Mouse (Mus musculus): ENCODE measurements around the gene Slc12a5. TPM values are rescaled to one million over a fixed set of nuclear protein-coding genes. Genes with fewer than 3 reads are reported as not detected.

The Slc12a5 gene
- total RNA-seq, 2 experiments from 2014 or later, result 0.90 to 1.1 TPM

DNA sequence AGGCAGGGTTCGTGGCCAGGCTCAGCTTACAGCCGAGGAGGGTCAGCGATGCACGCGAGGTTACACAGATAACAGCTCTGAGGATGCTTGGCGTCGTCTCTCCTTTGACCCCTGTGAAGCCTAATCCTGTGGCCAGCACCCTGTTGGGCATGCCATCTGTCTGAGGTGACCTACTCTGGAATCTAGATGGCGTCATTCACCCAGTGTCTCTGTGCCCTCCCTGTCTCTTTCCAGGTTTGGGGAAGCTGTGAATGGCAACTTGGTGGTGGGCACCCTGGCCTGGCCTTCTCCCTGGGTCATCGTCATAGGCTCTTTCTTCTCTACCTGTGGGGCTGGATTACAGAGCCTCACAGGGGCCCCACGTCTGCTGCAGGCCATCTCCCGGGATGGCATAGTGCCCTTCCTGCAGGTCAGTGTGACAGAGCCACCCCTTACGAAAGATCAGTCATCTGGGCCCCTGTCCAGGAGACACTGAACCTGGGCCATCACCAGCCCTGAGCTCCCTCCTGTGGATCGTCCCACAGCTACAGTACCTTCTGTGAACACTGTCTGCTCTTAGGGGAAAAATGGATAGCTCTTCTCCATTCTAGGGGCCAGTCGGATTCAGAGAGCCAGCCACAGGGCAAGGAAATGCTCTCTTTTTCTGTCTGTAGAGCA, 25.9 kb downstream of the Slc12a5 start:
- no peak for DNase-seq

DNA sequence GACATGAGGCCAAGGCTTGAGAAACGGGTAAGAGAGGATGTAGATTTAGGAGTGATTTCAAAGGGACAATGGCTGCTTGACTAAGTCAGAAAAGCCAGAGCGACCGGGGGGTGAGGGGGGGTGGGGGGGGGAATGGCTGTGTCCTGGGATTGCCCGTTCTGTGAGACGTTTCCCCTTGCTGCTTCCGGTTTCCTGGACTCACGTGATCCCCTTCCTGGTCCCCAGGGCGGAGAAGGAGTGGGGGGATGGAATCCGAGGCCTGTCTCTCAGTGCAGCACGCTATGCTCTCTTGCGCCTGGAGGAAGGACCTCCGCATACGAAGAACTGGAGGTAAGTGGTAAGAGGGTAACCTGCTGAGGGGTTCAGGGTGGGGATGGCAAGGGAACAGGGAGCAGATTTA, 28.2 kb downstream of the Slc12a5 start:
- no peak for DNase-seq

DNA sequence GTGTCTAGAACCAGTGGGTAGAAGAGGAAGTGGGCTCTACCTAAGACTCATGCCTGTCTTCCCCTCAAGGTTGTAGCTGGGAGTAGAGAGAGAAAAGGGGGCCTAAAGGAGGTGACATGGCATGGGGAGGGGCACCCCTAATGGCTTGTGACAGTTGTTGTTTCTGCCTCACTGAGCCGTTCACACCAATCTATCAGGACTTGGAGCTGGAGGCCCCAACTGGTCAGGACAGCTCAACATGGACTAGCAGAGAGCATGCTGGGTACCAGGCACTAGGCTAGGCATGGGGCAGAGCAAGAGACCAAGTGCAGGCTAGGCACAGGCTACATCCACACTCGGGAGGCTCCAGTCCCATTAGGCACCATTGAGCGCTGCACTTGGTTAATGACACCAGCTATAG, 30.5 kb downstream of the Slc12a5 start:
- no peak for DNase-seq

DNA sequence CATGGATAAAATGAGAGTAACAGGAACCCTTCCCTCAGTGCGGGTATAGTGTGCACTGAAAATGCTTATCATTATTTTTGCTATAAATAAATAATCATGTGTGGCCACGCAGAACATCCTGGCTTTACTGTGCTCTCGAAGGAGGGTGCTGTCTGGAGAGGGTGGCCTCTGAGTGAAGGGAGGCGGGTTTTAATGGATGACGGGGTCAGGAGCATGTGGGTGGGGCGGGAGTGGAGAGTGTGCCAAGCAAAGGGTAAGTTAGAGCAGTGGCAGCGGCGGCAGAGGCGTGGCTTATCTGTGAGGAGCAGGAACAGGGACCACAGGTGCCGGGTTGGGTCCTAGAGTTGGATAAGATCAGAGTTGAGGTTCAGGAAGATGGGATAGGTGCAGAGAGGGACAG, 31.2 kb downstream of the Slc12a5 start:
- DNase-seq, result no peak

DNA sequence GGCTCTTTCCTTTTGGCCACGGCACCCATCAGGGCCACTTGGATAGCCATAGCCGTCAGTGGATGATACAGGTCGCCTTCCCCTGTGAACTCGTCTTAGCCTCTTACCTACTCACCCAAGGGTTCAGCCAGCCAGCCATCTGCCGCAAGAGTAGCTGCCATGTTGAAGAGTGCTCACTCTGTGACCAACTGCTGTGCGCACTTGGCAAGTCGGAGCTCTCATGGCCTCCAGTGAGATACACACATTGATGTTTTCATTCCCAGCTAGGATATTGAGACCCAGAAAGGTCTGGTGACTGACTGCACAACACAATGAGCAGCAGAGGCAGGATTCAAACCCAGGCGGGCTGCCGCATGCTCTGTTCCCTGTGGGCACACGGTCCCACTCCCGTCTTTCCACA, 33.6 kb downstream of the Slc12a5 start:
- DNase-seq, result no peak

DNA sequence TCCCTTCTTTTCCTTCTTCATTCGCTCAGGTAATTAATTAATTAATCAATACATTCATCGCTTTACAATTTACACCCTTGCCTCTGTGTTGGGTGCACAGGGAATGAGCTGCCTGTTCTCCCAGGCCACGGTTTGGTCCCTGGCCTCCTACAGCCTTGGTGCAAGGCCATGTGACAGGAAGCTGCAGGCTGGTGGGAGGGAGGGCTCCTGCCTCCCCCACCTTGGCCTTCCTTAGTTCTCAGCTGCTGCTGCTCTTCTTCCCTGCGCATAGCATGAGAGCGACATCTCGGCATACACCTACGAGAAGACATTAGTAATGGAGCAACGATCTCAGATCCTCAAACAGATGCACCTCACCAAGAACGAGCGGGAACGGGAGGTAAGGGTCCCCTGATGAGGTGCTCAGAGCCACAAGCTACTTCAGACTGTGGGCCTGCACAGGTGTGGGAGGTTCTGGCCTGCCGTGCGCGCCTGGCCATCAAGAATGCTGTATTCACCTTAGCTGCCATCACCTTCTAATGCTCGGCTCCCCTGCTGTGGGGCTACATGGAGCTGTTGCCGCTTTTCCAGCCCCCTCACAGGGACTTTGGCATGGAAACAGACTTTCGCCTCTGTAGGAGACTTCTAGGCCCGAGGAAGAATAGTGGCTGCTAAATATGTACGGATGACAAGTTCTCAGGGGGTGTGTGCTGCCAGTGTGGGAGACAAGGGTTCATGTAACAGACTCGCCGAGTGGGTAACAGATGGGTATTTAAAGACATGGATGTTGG, 34.2 kb downstream of the Slc12a5 start:
- DNase-seq, result no peak

DNA sequence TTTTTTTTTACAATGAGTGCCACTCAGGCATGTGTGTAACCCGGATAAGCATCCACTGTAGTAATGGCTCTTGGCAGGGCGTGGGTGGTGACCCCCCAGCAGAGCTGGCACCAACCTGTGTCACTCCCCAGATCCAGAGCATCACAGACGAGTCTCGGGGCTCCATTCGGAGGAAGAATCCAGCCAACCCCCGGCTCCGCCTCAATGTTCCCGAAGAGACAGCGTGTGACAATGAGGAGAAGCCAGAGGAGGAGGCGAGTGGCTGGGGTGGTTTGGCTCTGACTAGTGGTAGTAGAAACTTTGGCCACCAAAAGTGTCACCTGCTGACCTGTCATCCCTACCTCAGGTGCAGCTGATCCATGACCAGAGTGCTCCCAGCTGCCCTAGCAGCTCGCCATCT, 35.4 kb downstream of the Slc12a5 start:
- no peak for DNase-seq

DNA sequence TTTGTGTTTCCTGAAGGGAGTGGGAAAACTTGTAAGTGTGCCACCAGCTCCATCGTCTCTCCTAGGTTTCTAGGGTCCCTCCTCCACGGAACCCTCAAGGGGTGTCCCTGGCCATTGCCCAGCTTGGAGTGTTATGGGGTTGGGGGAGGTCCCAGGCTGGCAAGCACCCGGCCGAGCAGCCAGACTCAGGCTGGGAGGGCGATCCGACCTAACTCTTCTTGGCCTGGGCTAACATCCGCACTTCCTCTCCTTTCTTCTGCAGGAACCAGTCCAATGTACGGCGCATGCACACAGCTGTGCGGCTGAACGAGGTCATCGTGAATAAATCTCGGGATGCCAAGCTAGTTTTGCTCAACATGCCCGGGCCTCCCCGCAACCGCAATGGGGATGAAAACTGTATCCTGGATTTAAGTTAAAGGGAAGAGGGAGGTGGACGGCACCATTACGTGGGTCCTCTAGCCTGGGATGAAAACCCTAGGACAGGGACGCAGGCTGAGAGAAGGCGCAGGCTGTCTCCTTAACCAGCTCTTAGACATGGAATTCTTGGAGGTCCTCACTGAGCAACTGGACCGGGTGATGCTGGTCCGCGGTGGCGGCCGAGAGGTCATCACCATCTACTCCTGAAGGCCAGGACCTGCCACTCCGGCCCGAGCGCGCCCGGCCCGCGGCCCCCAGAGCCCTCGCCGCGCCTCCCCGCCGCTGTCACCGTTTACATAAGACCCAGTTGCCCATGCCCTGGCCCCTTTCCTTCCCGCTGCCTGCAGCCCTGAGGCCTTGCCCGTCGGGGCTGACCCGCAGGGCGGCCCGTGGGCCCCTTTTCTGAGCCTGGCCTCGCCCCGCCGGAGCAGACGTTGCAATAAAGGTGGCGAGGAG, 36.5 kb downstream of the Slc12a5 start:
- no peak for DNase-seq

DNA sequence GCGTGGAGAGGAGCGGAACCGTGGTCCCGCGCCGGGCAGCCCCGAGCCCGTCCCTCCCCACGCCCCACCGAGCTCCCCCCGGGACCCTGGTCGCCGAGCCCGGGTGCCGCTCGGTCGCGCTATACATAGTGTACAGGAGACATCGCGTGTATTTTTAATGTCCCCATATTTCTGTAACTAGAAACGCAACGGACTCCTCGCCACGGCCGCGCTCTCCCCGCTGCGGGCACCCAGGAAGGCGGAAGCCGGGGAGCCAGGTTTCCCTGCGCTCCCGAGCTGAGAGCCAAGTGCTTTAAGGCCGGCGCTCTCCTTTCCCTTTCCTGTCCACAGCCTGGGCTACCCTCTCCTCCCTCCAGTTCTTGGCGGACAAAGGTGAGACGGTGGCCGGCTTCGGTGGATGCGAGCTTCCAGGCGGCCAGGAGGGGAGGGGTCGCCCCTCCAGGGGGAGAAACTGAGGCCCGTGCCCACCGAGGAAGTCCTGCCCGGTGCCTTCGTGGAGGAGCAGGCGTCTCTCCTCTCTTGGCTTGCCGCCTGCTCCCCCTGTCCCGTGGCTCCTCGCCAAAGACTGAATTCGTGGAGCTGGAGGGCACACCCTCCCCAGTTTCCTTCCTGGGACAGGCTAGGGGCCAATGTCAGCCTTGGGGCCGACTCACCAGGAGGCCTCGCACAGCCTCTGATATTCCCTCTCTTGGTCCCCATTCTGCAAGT, 37.3 kb downstream of the Slc12a5 start:
- DNase-seq, result peak; percentile 66

DNA sequence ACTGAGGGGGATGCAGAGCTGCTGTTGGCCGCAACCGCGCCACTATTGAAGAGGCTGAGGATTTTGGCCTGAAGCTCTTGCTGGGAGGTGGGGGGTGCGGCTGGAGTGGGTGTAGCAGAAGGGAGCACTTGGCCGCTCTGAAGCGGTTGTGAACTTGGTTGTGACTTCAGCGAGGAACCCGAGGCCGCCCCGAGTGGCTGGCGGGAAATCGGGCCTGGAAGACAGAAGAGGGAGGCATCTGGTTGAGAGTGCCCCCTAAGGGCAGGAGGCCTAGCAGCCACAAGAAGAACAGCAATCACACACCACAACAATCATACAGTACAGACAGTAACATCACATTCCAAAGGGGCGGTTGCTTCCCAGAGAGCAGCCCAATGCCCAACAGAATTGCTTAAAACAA, 41.4 kb downstream of the Slc12a5 start:
- no peak for DNase-seq

DNA sequence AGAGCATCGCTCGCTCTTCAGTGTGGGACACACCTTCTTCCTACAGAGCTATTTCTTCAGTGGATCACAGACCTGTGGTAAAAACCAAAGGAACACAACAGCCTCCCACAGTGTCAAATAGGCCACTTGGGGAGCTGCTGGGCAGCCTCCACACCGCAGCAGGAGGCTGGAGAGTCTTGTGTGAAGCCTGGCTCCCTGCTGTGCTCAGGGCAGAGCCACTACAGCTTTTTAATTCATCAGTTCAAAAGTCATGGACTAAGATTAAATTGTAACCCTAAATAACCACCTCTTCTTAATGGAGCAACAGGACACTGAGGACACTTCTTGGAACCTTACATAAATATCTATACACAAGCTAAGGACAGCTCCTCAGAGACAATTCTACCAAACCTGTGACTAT, 42.5 kb downstream of the Slc12a5 start:
- no peak for DNase-seq

DNA sequence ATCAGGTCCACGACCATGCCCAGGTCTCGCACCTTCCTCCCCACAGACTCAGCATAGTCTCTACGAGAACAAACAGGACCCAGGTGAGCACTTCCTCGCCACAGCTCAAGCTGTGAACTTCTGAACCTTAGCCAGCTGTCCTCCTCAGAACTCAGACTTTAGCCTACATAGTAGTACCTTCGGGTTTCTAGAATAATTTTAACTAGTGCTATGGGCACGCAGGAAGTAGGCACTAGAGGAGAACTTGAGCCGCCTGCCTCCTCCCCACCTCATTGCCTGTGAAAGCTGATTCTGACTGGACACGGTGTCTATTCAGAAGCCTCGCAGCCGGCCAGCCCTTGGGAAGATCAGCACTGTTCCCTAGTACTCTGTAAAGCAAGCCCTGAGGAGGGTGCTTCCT, 43.6 kb downstream of the Slc12a5 start:
- DNase-seq, result no peak

DNA sequence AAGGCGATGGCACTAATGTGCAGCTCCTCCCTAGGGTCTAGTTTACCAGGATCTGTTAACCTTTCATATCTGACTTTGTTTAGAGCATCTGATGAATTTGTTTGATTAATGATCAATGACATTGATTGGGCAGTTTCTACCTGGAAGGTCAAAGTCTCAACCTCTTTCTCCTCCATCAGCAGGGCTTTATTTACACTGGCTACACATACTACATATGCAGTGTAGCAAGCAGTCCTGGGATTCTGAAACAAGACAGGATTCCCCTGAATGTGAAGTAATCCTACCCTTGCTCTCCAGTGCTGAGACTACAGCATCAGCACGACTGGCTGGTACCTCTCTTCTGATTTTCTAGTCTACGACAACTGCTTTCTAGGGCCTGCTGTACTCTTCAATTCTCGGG, 46.2 kb downstream of the Slc12a5 start:
- no peak for DNase-seq

DNA sequence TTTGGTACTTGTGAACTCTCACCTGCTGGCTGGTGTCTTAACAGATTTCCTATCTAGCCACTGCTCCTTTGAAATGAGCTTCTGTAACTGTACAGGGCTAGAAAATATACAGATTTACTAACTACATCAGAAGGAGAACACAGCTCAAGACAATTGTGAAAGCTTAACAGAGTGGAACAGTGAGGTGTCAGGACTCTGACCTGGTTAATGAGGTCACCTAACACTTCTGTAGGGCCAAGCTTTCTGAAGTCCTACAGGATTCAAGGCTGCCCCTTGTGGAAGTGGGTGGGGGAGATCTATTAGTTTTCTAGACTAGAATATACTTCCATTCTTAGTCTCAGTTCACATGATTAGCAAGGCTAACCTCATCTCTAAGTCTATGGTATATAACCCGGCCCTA, 47.4 kb downstream of the Slc12a5 start:
- no peak for DNase-seq

DNA sequence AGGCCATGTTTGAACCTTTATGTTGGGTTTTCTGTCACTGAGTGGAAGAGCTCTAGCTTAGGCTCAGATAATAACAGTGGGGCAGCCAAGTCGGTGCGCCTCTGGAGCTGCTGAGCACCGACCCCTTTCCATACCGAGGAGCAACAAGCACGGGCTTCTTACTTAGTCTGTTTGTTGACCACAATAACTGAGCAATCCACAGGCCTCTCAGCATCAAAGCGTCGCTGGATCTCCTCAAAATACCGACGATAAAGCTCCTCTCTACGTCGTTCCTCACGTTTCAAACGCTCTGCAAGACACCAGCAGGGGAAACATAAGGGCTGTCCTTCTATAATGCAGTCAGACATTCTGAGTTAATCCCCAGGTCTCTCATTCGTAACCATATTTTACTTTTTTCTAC, 48.6 kb downstream of the Slc12a5 start:
- DNase-seq, result no peak

DNA sequence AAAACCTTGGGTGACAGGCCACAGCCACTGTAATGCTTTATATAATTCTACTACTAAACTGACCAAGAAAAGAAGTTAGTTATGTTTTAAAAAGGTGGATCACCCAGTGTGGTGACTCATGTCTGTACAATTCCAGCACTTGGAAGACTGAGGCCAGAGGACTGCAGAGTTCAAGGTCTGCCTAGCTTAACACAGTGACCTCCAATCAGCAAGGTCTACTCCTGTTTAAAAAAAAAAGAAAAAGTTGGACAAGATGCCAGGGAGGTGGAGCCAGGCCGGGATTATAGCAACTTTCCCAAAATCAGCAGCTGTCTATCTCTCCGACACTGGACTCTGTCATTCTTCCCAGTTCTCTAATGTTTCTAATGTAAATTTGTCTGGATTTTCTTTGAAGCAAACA, 49.0 kb downstream of the Slc12a5 start:
- DNase-seq, result no peak

DNA sequence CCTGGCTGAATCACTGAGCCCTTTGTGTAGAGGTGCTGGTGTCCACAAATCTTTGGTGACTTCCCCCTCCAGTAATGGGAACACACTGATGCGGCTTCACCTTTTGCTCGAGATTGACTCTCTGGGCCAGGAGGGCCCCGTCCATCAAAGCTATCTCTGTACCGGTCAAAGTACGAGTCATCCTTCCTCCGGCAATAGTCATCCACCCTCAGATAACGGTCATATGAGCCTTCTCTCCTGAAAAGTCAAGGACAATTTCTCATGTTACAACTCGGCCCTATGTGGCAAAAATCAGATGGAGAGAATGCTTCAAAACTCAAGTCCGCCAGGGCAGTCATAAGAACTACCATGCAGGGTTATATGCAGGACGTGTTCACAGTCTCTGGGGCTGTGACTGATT, 49.7 kb downstream of the Slc12a5 start:
- DNase-seq, result no peak

DNA sequence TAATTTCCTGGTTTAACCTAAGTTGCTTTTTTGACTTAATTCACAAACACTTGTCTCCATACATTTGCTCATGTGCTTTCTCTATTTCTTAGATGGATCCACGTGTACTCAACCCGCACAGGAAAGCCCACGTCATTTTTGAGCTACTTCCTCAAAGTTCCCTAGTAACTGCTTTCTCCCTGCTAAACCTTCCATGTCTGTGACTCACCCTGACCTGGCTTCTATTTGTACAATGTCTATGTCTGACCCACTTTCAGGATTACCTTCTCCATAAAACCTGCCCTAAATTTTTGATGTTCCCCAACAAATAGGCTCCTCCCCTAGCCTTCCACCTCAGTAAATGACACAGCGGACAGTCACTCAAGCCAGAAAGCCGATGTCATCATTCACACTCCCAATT, 54.3 kb downstream of the Slc12a5 start:
- no peak for DNase-seq

DNA sequence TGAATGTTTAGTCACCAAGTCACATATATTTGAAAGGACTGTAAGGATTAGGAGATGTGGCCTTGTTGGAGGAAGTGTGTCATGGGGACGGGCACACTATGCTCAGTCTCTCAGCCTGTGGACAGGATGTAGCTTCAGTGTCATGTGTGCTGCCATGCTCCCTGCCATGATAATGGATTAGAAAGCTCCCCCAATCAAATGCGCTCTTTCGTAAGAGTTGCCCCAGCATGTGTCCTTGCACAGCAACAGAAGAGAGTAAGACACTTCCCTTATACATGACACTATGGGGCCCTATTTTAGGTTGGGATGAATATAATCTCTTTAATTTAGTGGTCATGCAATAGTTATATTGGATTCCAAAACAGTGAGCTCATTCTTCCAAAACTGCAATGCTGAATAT, 59.9 kb downstream of the Slc12a5 start:
- DNase-seq, result no peak

DNA sequence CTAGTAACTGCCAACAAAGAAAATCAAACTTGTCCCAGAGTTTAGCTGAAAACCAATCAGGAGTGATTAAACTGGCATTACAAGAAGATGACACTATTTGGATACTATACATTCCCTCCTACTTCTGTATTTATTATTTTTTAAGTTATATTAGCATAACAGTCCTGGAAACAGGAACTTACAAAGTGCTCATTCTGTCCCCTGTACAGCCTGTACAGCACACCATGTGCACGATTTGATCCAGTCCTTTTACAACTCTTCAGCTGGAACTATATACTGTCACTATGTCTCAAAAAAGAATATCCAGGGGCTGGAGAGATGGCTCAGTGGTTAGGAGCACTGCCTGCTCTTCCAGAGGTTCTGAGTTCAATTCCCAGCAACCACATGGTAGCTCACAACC, 66.6 kb downstream of the Slc12a5 start:
- no peak for DNase-seq

DNA sequence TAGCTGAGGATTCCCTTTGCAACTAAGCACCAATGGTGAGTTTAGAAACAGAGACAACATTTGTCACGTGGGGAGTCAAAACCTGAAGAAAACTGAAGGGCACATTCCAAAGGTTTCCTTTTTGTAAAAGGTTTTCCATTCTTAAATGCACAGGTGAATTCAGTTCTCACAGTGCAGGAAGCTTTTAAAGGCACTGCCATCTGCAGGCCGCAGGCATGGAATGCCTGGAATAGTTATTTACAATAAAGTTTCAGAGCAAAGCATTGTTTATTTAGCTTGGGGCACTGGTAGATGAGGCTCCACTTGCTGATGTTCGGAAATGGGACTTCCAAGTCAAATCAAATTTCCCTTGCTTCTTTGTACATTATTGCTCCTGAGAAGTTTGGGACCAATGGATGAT, 71.9 kb downstream of the Slc12a5 start:
- DNase-seq, result no peak

DNA sequence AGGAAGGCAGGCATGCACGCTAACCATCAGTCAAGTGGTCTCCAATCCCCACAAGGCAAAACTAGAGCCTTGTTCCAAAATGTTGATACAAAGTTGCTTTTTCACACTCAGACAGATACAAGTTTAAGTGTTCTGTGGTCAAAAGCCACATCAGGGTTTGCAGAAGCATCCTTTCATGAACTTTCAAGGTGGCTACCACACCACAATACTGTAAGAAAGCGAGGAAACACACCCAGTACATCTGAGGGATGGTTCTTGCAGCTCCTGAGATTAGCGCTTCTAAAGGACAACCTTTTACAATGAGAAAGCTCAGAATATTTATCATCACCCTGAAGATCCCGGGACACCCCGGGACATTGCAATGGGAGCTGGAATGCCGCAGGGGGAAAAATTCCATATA, 72.7 kb downstream of the Slc12a5 start:
- DNase-seq, result no peak
